Mouse (Mus musculus) macrophage (primary cell): Measurements from ENCODE around the gene Hils1. TPM values are rescaled to one million over a fixed set of nuclear protein-coding genes. Genes with fewer than 3 reads are reported as not detected.
"Not testable (repeated sequence)": the region's sequence is repeated elsewhere in the genome, so short reads cannot be mapped to it uniquely, and the experiment has no call there.

ENCODE experiments used
- H3K27ac ChIP-seq: fragments of 350-480 bp; formaldehyde crosslinking; 2 replicates; pipeline ENCODE4 v1.9.0; 2021
- H3K36me3 ChIP-seq: fragments of 350-480 bp; formaldehyde crosslinking; 2 replicates; pipeline ENCODE4 v1.9.0; 2021; ENCODE audit errors: inconsistent target
- H3K4me3 ChIP-seq: fragments of 350-480 bp; formaldehyde crosslinking; 2 replicates; pipeline ENCODE4 v1.9.0; 2021; ENCODE audit errors: inconsistent target
- H3K79me2 ChIP-seq: fragments of 350-480 bp; formaldehyde crosslinking; 2 replicates; pipeline ENCODE4 v1.9.0; 2021; ENCODE audit errors: inconsistent target
- WGBS: methylation state at CpG from one replicate; pipeline ENCODE4 v1.1.7; 2026; ENCODE audit warnings: inconsistent platforms; ENCODE audit not compliant: missing documents; 5-methylcytosine and 5-hydroxymethylcytosine counted together
- polyA plus RNA-seq: library from polyadenylated mRNA; stranded (reverse); fragments of 250-400 nt; gene quantifications from 3 replicates; pipeline ENCODE4 v1.2.4, GENCODE M21; 2018; ENCODE audit warnings: inconsistent platforms

Gene Hils1
- polyA plus RNA-seq, 1 experiment from 2014 or later: not detected

DNA sequence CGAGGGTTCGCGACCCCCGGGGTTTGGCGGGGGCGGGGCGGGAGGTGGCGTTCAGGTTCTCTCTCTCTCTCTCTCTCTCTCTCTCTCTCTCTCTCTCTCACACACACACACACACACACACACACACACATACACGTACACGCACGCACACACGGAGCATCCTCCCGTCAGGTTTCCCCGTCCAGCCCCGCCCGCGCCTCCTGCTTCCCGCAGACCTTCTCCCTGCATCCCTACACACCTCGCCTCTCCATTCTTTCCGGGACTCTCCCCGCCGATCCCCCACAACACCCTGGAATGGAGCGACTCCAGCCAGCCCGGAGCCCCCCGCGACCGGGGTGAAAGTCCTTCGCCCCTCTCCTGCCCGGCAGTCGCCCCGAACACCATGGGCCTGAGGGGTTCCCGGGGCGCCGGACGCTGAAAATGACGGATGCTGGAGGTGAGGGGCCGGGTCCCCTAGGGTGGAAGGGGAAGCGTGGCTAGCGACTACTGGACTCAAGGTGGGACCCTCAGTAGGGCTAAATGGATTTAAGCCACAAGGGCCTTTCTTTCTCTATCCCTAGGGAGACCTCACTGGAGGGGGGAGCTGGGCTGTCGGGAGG lies 42.8 kb downstream of the Hils1 start:
- WGBS: 17% methylated on average over 33 of the region's 40 CpGs
- Histone ChIP-seq H3K79me2 (no peaks in the 10 kb centered on the region), H3K27ac (no peak overlapping the region)

DNA sequence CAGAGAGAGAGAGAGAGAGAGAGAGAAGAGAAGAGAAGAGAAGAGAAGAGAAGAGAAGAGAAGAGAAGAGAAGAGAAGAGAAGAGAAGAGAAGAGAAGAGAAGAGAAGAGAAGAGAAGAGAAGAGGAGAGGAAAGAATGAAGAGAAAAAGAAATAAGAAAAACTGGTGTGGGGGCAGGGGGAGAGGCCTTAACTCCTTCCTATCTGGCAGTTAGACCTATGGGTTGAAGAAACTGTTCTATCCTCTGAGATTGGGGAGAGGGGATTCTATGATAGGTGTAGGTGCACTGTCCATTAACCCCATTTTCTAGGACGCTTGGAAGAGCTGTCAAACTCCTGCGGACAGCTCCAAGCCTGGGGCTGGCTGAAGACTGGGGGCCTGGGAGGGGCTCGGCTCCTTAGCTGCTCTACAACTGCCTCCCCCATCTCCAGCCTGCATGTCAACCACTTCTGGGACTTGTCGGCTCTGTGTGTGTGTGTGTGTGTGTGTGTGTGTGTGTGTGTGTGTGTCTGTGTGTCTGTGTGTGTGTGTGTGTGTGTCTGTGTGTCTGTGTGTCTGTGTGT lies 43.5 kb downstream of the Hils1 start:
- not testable (repeated sequence) for H3K27ac ChIP-seq, H3K4me3 ChIP-seq, H3K36me3 ChIP-seq, H3K79me2 ChIP-seq
- 80% methylated on average over 4 of the region's 4 CpGs for WGBS

More for the DNA sequence above, 42.8 kb downstream of the Hils1 start:
- peaks cover 4% of the 10 kb centered on the region; the same call in 1 of the 2 replicates for H3K36me3 ChIP-seq
- H3K4me3 ChIP-seq: no peak overlapping the region

DNA sequence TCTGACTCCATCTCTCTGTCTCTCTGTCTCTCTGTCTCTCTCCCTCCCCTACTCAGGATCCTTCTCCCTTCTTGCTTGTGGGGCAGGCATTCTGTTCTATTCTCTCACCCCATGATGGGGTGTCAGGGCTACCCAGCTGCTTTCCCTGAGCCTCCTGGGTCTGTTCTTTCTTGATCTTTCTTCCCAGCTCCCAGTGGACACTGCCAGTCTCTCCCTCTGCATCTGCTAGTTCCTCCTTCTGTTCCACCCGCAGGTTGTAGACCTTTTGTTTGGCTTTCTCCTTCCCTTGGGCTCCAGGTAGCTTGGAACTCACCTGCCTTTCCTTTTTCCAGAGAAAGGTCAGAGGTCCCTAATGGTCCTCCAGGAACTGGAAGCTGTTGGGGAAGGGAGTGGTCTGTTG lies 44.0 kb downstream of the Hils1 start:
- WGBS: 40% methylated on average over 1 of the region's 1 CpGs
- H3K4me3 ChIP-seq: no peak overlapping the region
- H3K79me2 ChIP-seq: no peaks in the 10 kb centered on the region
- H3K36me3 ChIP-seq: no peaks in the 10 kb centered on the region
- no peak overlapping the region for H3K27ac ChIP-seq

DNA sequence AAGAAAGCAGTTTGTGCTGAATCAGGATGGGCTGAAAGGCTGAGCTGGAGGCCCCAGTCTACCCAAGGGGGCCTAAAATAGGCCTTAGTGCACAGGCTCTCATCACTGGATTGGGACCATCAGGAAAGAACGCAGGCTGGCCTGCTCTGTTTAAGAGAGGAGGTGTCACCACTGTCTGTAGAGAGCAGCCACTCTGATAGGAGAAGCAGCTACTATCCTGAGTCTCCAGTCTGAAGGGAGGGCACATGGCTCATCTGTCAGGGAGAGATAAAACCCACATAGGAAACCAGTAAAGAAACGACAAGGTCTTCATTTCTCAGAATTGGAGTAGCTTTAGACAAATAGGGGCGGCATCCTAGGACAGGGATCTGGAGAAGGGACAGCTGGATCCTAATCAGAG lies 44.7 kb downstream of the Hils1 start:
- Histone ChIP-seq H3K4me3 (no peak overlapping the region), H3K27ac (no peak overlapping the region), H3K79me2 (no peaks in the 10 kb centered on the region), H3K36me3 (no peaks in the 10 kb centered on the region)
- 49% methylated on average over 3 of the region's 3 CpGs for WGBS

DNA sequence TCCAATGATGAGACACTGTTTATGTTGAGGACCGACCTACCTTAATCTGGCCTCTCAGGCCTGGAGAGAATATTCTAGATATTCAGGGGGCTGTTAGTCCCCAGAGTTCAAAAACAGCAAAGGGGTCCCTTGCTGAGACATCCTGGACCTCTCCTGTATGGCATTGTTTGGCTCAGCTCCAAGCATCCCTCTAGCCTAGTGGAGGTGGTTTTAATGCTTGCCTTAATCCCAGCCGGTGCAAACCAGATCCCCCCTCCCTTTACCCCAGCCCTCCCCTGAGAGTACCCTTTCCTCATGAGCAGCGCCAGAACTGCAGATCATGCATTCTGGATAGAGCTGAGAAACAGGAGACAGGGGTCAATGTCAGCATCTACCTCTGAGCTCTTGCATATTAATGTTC lies 45.1 kb downstream of the Hils1 start:
- no peaks in the 10 kb centered on the region for H3K79me2 ChIP-seq
- H3K36me3 ChIP-seq: no peaks in the 10 kb centered on the region
- H3K4me3 ChIP-seq: no peak overlapping the region
- whole genome bisulfite sequencing: 71% methylated on average over 3 of the region's 3 CpGs
- H3K27ac ChIP-seq: no peak overlapping the region

DNA sequence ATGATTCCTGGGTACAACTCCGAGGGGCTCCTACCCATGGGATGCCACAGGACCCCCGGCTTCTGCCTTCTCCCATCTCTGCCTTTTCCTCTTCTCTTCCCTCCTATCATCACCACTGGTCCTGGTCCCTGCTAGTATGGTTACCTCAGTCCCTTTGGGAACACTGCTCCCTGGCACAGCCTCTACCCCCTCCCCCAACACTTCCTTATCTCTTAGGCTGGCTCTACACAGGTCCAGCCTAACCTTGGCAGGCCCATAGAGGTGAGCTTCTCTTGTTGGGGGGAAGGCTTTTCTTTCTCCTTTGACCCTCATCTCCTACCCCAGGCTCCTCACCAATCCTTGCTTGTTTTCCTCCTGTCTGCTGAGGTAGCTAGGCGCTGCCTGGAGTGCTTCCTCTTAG lies 48.1 kb downstream of the Hils1 start:
- no peak overlapping the region for H3K4me3 ChIP-seq

More for the DNA sequence above, 48.1 kb downstream of the Hils1 start:
- Histone ChIP-seq H3K36me3 (no peaks in the 10 kb centered on the region), H3K79me2 (no peaks in the 10 kb centered on the region), H3K27ac (no peak overlapping the region)
- WGBS: 83% methylated on average over 3 of the region's 3 CpGs

Other genes with a start within 250 kb of the Hils1 start
- not detected in 3 replicates for gene Cdc34b, start 225.8 kb upstream of the Hils1 start, polyA plus RNA-seq
- gene Tmem92, start 184.9 kb upstream of the Hils1 start, polyA plus RNA-seq: not detected in 3 replicates
- 0.20 to 0.22 TPM in 2 of 3 replicates, not detected in the other for gene Col1a1, start 31.4 kb upstream of the Hils1 start, polyA plus RNA-seq
- gene Sgca, start 8.7 kb downstream of the Hils1 start, polyA plus RNA-seq: not detected in 3 replicates
- 88.9 to 176 TPM (median 99.7 TPM) in 3 replicates for gene Ppp1r9b, start 23.4 kb downstream of the Hils1 start, polyA plus RNA-seq
- gene Samd14, start 42.3 kb downstream of the Hils1 start, polyA plus RNA-seq: 0.06 TPM in 2 of 3 replicates, not detected in the other
- 4.2 to 14.2 TPM (median 9.9 TPM) in 3 replicates for gene Pdk2, start 73.8 kb downstream of the Hils1 start, polyA plus RNA-seq
- gene Itga3, start 109.2 kb downstream of the Hils1 start, polyA plus RNA-seq: 0.06 to 0.22 TPM in 2 of 3 replicates, not detected in the other
- not detected in 3 replicates for gene Dlx3, start 152.5 kb downstream of the Hils1 start, polyA plus RNA-seq
- not detected in 3 replicates for gene Dlx4, start 178.7 kb downstream of the Hils1 start, polyA plus RNA-seq